Mouse (Mus musculus) G1E (cell line): ENCODE measurements at regions not wholly inside any gene's neighbourhood (a gene's known extent, or its start where the extent isn't known, plus 50 kb on each side); places are given as distances from the start of the nearest gene placed in this dataset.

Source experiments
- CTCF ChIP-seq: IDR thresholded peaks from 2 replicates; pipeline ENCODE4 v1.5.1; 2012; ENCODE audit warnings: low read depth, low read length, inconsistent platforms, mixed read lengths
- GATA1 ChIP-seq: IDR thresholded peaks from 2 replicates; pipeline ENCODE4 v1.6.1; 2012; ENCODE audit warnings: borderline replicate concordance, low read length, inconsistent platforms, mixed read lengths
- POLR2AphosphoS5 ChIP-seq: IDR thresholded peaks from 2 replicates; pipeline ENCODE4 v1.6.1; 2012; ENCODE audit warnings: low read depth, low read length, inconsistent platforms; ENCODE audit not compliant: insufficient replicate concordance

- TF ChIP-seq POLR2AphosphoS5 (no peak), CTCF (no peak), GATA1 (no peak)
Measured at GRCm38 (mm10) chr4:124012406-124012805, 94.6 kb upstream of the 4930535I16Rik start.
